Mouse (Mus musculus) liver, adult 2 months (tissue): ENCODE results near the gene Sertad4. TPM values are rescaled to one million over a fixed set of nuclear protein-coding genes. Genes with fewer than 3 reads are reported as not detected.

ENCODE experiments used
- DNase-seq: peaks from one replicate; pipeline ENCODE4 v3.0.0-alpha.2; 2011; ENCODE audit warnings: low read depth, low spot score; ENCODE audit errors: extremely low read depth
- H3K27ac ChIP-seq: fragments of 200-500 bp; replicated peaks from 2 replicates; pipeline ENCODE4 v1.5.1; 2012; ENCODE audit warnings: low read depth, mild to moderate bottlenecking, control low read depth, inconsistent platforms, low read length; ENCODE audit not compliant: insufficient read depth
- H3K27me3 ChIP-seq: fragments of 200-500 bp; 2 replicates; pipeline ENCODE4 v1.6.1; 2012; ENCODE audit warnings: mild to moderate bottlenecking, moderate library complexity, low read length, inconsistent platforms; ENCODE audit not compliant: control insufficient read depth, insufficient read depth
- H3K36me3 ChIP-seq: fragments of 200-500 bp; 2 replicates; pipeline ENCODE4 v1.6.1; 2012; ENCODE audit warnings: low read length, inconsistent platforms; ENCODE audit not compliant: control insufficient read depth, insufficient read depth
- H3K4me1 ChIP-seq: fragments of 200-500 bp; 2 replicates; pipeline ENCODE4 v1.6.1; 2011; ENCODE audit warnings: low read length; ENCODE audit not compliant: control insufficient read depth, insufficient read depth
- H3K4me3 ChIP-seq: fragments of 200-500 bp; 2 replicates; pipeline ENCODE4 v1.5.1; 2011; ENCODE audit warnings: low read depth, mild to moderate bottlenecking, control low read depth, low read length, moderate library complexity; ENCODE audit not compliant: insufficient read depth
- H3K79me2 ChIP-seq: fragments of 200-500 bp; 2 replicates; pipeline ENCODE4 v1.6.1; 2012; ENCODE audit warnings: inconsistent platforms, mild to moderate bottlenecking, low read length, moderate library complexity; ENCODE audit not compliant: control insufficient read depth, insufficient read depth
- H3K9ac ChIP-seq: fragments of 200-500 bp; 2 replicates; pipeline ENCODE4 v1.6.1; 2012; ENCODE audit warnings: low read depth, mild to moderate bottlenecking, control low read depth, inconsistent platforms, low read length
- CTCF ChIP-seq: fragments of 200-500 bp; IDR thresholded peaks from 2 replicates; pipeline ENCODE4 v1.5.1; 2011; ENCODE audit warnings: low read depth, low read length, control low read depth
- POLR2A ChIP-seq: fragments of 200-500 bp; IDR thresholded peaks from 2 replicates; pipeline ENCODE4 v1.6.1; 2011; ENCODE audit warnings: low read length, control low read depth; ENCODE audit not compliant: insufficient read depth; ENCODE audit errors: extremely low read depth
- WGBS: fragments of 180-500 bp; shearing (Covaris S2); methylation state at CpG from one replicate; pipeline ENCODE4 v1.1.7; 2018; 5-methylcytosine and 5-hydroxymethylcytosine counted together
- polyA plus RNA-seq: library from polyadenylated mRNA; depleted of rRNA; stranded (reverse); fragments of >200 nt; gene quantifications from 2 replicates; pipeline ENCODE4 v1.2.3, GENCODE M21; 2012
- total RNA-seq: library from RNA; depleted of rRNA; stranded (reverse); fragments of >200 nt; gene quantifications from 2 replicates; pipeline ENCODE4 v1.2.3, GENCODE M21; 2014

Gene Sertad4
- total and polyA plus RNA-seq, 2 experiments = 0.06 TPM; not detected in 1

GRCm38 (mm10) chr1:192890716-192891115 lies 35.2 kb upstream of the Sertad4 start:
- Histone ChIP-seq H3K4me1 (no peaks in the 10 kb centered on the region), H3K79me2 (no peaks in the 10 kb centered on the region), H3K9ac (no peak overlapping the region), H3K4me3 (no peak overlapping the region), H3K27ac (no peak overlapping the region), H3K36me3 (no peaks in the 10 kb centered on the region), H3K27me3 (no peaks in the 10 kb centered on the region)
- no peak for TF ChIP-seq POLR2A
- TF ChIP-seq CTCF = no peak
- DNase-seq = no peak
- 84% methylated on average over 3 of the region's 3 CpGs for WGBS

- TF ChIP-seq POLR2A = no peak
- TF ChIP-seq CTCF = no peak
- 74% methylated on average over 2 of the region's 2 CpGs for WGBS
- DNase-seq = no peak
Observed at GRCm38 (mm10) chr1:192882617-192883295, 27.2 kb upstream of the Sertad4 start.

GRCm38 (mm10) chr1:192880130-192880529 lies 24.6 kb upstream of the Sertad4 start:
- H3K79me2 ChIP-seq = no peaks in the 10 kb centered on the region
- no peak overlapping the region for H3K4me3 ChIP-seq
- no peaks in the 10 kb centered on the region for H3K27me3 ChIP-seq
- no peaks in the 10 kb centered on the region for H3K4me1 ChIP-seq
- TF ChIP-seq POLR2A (no peak), CTCF (no peak)
- no peak for DNase-seq
- no peak overlapping the region for H3K27ac ChIP-seq
- H3K9ac ChIP-seq = no peak overlapping the region
- 90% methylated on average over 4 of the region's 4 CpGs for WGBS
- no peaks in the 10 kb centered on the region for H3K36me3 ChIP-seq

More at GRCm38 (mm10) chr1:192882617-192883295, 27.2 kb upstream of the Sertad4 start:
- H3K79me2 ChIP-seq = no peaks in the 10 kb centered on the region
- no peak overlapping the region for H3K9ac ChIP-seq
- no peaks in the 10 kb centered on the region for H3K4me1 ChIP-seq
- H3K27ac ChIP-seq = no peak overlapping the region
- H3K4me3 ChIP-seq = no peak overlapping the region
- no peaks in the 10 kb centered on the region for H3K27me3 ChIP-seq
- H3K36me3 ChIP-seq = no peaks in the 10 kb centered on the region

GRCm38 (mm10) chr1:192879086-192879580 lies 23.6 kb upstream of the Sertad4 start:
- Histone ChIP-seq H3K27me3 (no peaks in the 10 kb centered on the region), H3K27ac (no peak overlapping the region), H3K9ac (no peak overlapping the region), H3K79me2 (no peaks in the 10 kb centered on the region), H3K4me1 (no peaks in the 10 kb centered on the region), H3K4me3 (no peak overlapping the region), H3K36me3 (no peaks in the 10 kb centered on the region)
- DNase-seq = no peak
- WGBS = 80% methylated on average over 7 of the region's 7 CpGs
- TF ChIP-seq POLR2A = no peak
- no peak for TF ChIP-seq CTCF

GRCm38 (mm10) chr1:192872841-192873240 lies 17.3 kb upstream of the Sertad4 start:
- H3K27ac ChIP-seq = no peak overlapping the region
- DNase-seq = no peak
- no peaks in the 10 kb centered on the region for H3K79me2 ChIP-seq
- H3K36me3 ChIP-seq = no peaks in the 10 kb centered on the region
- H3K4me3 ChIP-seq = no peak overlapping the region
- no peaks in the 10 kb centered on the region for H3K27me3 ChIP-seq
- no peaks in the 10 kb centered on the region for H3K4me1 ChIP-seq
- TF ChIP-seq CTCF = no peak
- no peak for TF ChIP-seq POLR2A
- 69% methylated on average over 5 of the region's 5 CpGs for WGBS
- H3K9ac ChIP-seq = no peak overlapping the region

- no peaks in the 10 kb centered on the region for H3K27me3 ChIP-seq
- WGBS = 89% methylated on average over 1 of the region's 1 CpGs
- no peak overlapping the region for H3K9ac ChIP-seq
- TF ChIP-seq CTCF (no peak), POLR2A (no peak)
- no peaks in the 10 kb centered on the region for H3K79me2 ChIP-seq
- H3K4me1 ChIP-seq = no peaks in the 10 kb centered on the region
- DNase-seq = no peak
- H3K4me3 ChIP-seq = no peak overlapping the region
- no peak overlapping the region for H3K27ac ChIP-seq
- H3K36me3 ChIP-seq = no peaks in the 10 kb centered on the region
Observed at GRCm38 (mm10) chr1:192869761-192870160, 14.2 kb upstream of the Sertad4 start.
